Mouse (Mus musculus): ENCODE results near the gene Elp4. TPM values are rescaled to one million over a fixed set of nuclear protein-coding genes. Genes with fewer than 3 reads are reported as not detected.

Gene Elp4
- polyA plus RNA-seq, 1 experiment from 2014 or later = 40.4 TPM

DNA sequence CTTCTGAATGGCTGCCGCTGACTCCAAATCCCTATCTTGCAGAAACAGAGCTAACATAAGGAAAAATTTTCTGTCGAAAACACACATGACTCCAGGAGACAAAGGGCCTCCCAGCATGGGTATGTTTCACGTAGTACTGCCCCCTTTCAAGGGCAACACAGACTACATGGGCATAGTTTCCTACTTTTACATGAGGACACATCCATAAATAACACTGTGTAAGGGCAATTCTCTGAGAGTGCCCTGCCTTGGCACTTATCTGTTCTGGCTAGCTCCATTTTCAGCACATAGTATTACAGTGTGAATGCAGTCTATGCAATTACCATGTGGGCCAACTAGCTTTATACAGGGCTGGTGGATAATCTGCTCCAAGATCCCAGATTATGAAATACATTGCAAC, 89.2 kb downstream of the Elp4 start:
- no peaks in the 10 kb centered on the region for H3K4me1 ChIP-seq (ENCODE audit: control insufficient read depth, insufficient read depth, low read length)
- H3K9me3 ChIP-seq (ENCODE audit: control insufficient read depth, low read depth, low read length) = no peaks in the 10 kb centered on the region
- no peak overlapping the region for H3K4me2 ChIP-seq (replicated peaks; ENCODE audit: low read depth, low read length)
- no peak overlapping the region for H3K9ac ChIP-seq (replicated peaks; ENCODE audit: low read depth, low read length)
- no peak for ATAC-seq (ENCODE audit: insufficient number of reproducible peaks, insufficient read depth, low FRiP score, low read depth)
- H3K36me3 ChIP-seq (ENCODE audit: control insufficient read depth, insufficient read depth, low read length) = no peaks in the 10 kb centered on the region
- 46% methylated on average over 3 of the region's 3 CpGs for WGBS
- no peak overlapping the region for H3K4me3 ChIP-seq (ENCODE audit: low read depth, low read length)
- H3K27me3 ChIP-seq (ENCODE audit: control insufficient read depth, insufficient read depth, low read length) = no peaks in the 10 kb centered on the region
- H3K27ac ChIP-seq (ENCODE audit: low read length) = no peak overlapping the region

DNA sequence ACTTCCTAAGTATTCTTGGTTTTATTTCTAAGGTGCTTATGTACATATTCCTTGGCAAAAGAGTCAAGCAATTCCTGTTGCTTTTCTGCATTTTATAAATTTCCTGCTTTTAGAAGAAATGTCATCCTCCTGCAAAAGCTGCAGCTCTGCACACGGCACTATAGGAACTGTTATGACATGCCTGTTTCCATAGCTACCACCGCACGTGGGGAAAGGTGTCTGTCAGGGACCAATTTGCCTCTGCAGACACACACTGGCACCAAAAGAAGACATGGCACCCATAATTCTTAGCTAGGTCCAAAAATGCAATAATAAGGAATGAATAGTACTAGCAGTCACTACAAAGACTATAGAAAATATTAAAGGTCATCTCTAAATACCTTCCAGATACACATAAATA, 91.3 kb downstream of the Elp4 start:
- Histone ChIP-seq H3K27ac (ENCODE audit: low read length) (no peak overlapping the region), H3K36me3 (ENCODE audit: control insufficient read depth, insufficient read depth, low read length) (no peaks in the 10 kb centered on the region)
- WGBS = 63% methylated on average over 3 of the region's 3 CpGs

DNA sequence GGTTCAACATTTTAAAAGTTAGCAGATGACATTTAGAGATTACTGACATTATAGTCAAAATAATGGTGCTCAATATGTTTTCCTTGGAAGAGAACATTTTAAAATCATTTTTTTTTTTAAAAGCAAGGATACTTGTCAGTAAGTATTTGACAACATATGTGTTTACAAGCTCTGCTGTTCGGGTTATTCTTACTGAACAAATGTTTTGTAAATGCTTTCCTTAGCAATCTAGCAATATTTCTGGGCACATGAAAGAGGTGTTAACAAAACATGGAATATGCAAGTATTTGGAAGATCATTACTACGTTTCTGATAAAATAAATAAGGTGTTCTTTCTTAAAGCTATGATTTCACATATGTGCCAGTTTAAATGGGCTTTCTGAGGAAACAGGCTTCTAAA, 94.1 kb downstream of the Elp4 start:
- no peak overlapping the region for H3K4me3 ChIP-seq (ENCODE audit: low read depth, low read length)
- H3K4me2 ChIP-seq (replicated peaks; ENCODE audit: low read depth, low read length) = no peak overlapping the region
- H3K27me3 ChIP-seq (ENCODE audit: control insufficient read depth, insufficient read depth, low read length) = no peaks in the 10 kb centered on the region
- H3K27ac ChIP-seq (ENCODE audit: low read length) = no peak overlapping the region
- no peak overlapping the region for H3K9ac ChIP-seq (replicated peaks; ENCODE audit: low read depth, low read length)
- WGBS = 71% methylated on average over 2 of the region's 2 CpGs
- H3K36me3 ChIP-seq (ENCODE audit: control insufficient read depth, insufficient read depth, low read length) = no peaks in the 10 kb centered on the region
- no peaks in the 10 kb centered on the region for H3K9me3 ChIP-seq (ENCODE audit: control insufficient read depth, low read depth, low read length)
- H3K4me1 ChIP-seq (ENCODE audit: control insufficient read depth, insufficient read depth, low read length) = no peaks in the 10 kb centered on the region
- ATAC-seq (ENCODE audit: insufficient number of reproducible peaks, insufficient read depth, low FRiP score, low read depth) = no peak

More for the DNA sequence above, 91.3 kb downstream of the Elp4 start:
- no peaks in the 10 kb centered on the region for H3K4me1 ChIP-seq (ENCODE audit: control insufficient read depth, insufficient read depth, low read length)
- H3K27me3 ChIP-seq (ENCODE audit: control insufficient read depth, insufficient read depth, low read length) = no peaks in the 10 kb centered on the region
- H3K9me3 ChIP-seq (ENCODE audit: control insufficient read depth, low read depth, low read length) = no peaks in the 10 kb centered on the region
- no peak overlapping the region for H3K4me2 ChIP-seq (replicated peaks; ENCODE audit: low read depth, low read length)
- H3K9ac ChIP-seq (replicated peaks; ENCODE audit: low read depth, low read length) = no peak overlapping the region
- H3K4me3 ChIP-seq (ENCODE audit: low read depth, low read length) = no peak overlapping the region
- ATAC-seq (ENCODE audit: insufficient number of reproducible peaks, insufficient read depth, low FRiP score, low read depth) = no peak

DNA sequence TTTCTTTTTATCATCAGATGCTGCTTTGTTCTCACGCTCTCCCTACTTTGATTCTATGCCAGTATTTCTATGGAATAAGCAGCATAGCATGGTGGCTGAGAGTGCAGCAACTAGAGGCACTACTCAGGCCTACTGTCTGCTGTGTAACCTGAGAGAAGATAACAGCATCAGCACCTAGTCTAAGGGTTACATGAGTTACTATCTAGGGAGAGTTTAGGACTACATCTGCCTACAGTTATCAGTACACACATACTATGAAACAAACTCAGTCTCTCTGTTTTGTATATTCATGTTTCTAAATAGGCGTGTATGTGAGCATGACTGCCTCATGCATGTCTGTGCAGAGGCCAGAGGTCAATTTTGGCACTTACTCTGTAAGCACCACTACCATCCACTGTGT, 97.8 kb downstream of the Elp4 start:
- Histone ChIP-seq H3K27ac (ENCODE audit: low read length) (no peak overlapping the region), H3K27me3 (ENCODE audit: control insufficient read depth, insufficient read depth, low read length) (no peaks in the 10 kb centered on the region), H3K36me3 (ENCODE audit: control insufficient read depth, insufficient read depth, low read length) (no peaks in the 10 kb centered on the region), H3K9ac (replicated peaks; ENCODE audit: low read depth, low read length) (no peak overlapping the region), H3K4me2 (replicated peaks; ENCODE audit: low read depth, low read length) (no peak overlapping the region), H3K4me1 (ENCODE audit: control insufficient read depth, insufficient read depth, low read length) (no peaks in the 10 kb centered on the region), H3K9me3 (ENCODE audit: control insufficient read depth, low read depth, low read length) (no peaks in the 10 kb centered on the region), H3K4me3 (ENCODE audit: low read depth, low read length) (no peak overlapping the region)
- ATAC-seq (ENCODE audit: insufficient number of reproducible peaks, insufficient read depth, low FRiP score, low read depth) = no peak
- WGBS = 80% methylated on average over 2 of the region's 2 CpGs

DNA sequence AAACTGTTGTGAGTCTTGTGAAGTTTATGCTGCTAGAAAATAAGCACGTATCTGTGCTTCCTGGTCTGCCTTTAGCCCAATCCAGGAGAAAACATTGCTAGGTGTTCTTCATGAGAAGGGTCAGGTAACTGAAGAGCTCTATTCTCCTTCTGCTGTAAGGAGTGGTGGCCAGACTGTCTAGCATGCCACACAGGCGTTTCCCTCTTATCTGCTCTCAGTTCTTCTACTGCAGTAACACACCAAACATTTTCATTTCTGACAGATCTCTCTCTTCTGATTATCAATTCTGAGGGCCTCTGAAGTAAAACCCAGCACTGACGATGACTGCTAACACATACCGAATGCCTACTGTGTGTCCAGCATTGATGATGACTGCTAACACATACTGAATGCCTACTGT, 98.3 kb downstream of the Elp4 start:
- Histone ChIP-seq H3K4me2 (replicated peaks; ENCODE audit: low read depth, low read length) (no peak overlapping the region), H3K4me1 (ENCODE audit: control insufficient read depth, insufficient read depth, low read length) (no peaks in the 10 kb centered on the region), H3K9ac (replicated peaks; ENCODE audit: low read depth, low read length) (no peak overlapping the region), H3K27ac (ENCODE audit: low read length) (no peak overlapping the region), H3K27me3 (ENCODE audit: control insufficient read depth, insufficient read depth, low read length) (no peaks in the 10 kb centered on the region), H3K36me3 (ENCODE audit: control insufficient read depth, insufficient read depth, low read length) (no peaks in the 10 kb centered on the region), H3K9me3 (ENCODE audit: control insufficient read depth, low read depth, low read length) (no peaks in the 10 kb centered on the region), H3K4me3 (ENCODE audit: low read depth, low read length) (no peak overlapping the region)
- 82% methylated on average over 4 of the region's 4 CpGs for WGBS
- no peak for ATAC-seq (ENCODE audit: insufficient number of reproducible peaks, insufficient read depth, low FRiP score, low read depth)

DNA sequence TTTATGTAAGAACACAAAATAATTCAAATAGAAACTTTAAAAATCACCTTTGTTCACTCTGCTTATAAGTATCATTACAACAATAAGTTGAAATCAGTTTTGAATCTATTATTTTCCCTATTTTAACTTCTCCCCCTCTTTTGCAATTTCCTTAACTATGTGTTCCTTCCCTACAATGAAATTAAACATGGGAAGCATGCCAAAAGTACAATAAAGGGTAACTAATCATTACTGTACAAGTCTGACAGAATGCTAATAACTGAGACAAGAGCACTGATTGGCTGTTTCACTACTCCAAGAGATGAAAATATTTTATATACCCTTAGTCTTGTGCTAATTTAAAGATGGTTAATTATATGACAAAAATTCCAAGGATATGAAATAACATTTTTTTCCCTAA, 99.2 kb downstream of the Elp4 start:
- Histone ChIP-seq H3K4me3 (ENCODE audit: low read depth, low read length) (no peak overlapping the region), H3K9ac (replicated peaks; ENCODE audit: low read depth, low read length) (no peak overlapping the region), H3K27me3 (ENCODE audit: control insufficient read depth, insufficient read depth, low read length) (no peaks in the 10 kb centered on the region), H3K36me3 (ENCODE audit: control insufficient read depth, insufficient read depth, low read length) (no peaks in the 10 kb centered on the region), H3K4me1 (ENCODE audit: control insufficient read depth, insufficient read depth, low read length) (no peaks in the 10 kb centered on the region), H3K27ac (ENCODE audit: low read length) (no peak overlapping the region), H3K9me3 (ENCODE audit: control insufficient read depth, low read depth, low read length) (no peaks in the 10 kb centered on the region), H3K4me2 (replicated peaks; ENCODE audit: low read depth, low read length) (no peak overlapping the region)
- ATAC-seq (ENCODE audit: insufficient number of reproducible peaks, insufficient read depth, low FRiP score, low read depth) = no peak

DNA sequence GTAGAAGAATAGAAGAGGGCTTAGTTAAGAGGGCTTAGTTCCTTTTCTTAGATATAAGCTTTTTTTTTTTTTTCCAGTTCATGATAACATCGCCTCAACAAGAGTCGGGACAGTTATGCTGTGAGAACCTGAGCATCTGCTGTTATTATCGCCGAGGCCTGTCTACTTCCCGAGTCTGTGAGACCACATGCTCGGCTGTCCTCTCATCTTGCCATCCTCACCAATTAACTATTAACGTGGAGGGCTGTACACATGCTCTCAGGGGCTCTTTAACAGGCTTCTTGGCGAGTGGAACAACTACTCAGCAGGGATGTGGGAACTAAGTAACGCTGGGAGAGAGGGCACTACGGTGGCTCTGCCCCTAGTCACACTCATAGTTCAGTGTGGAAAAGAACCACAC, 99.9 kb downstream of the Elp4 start:
- no peaks in the 10 kb centered on the region for H3K36me3 ChIP-seq (ENCODE audit: control insufficient read depth, insufficient read depth, low read length)
- H3K9ac ChIP-seq (replicated peaks; ENCODE audit: low read depth, low read length) = no peak overlapping the region
- no peaks in the 10 kb centered on the region for H3K9me3 ChIP-seq (ENCODE audit: control insufficient read depth, low read depth, low read length)
- H3K4me3 ChIP-seq (ENCODE audit: low read depth, low read length) = no peak overlapping the region
- 65% methylated on average over 10 of the region's 10 CpGs for WGBS
- no peaks in the 10 kb centered on the region for H3K27me3 ChIP-seq (ENCODE audit: control insufficient read depth, insufficient read depth, low read length)
- H3K27ac ChIP-seq (ENCODE audit: low read length) = no peak overlapping the region
- no peak overlapping the region for H3K4me2 ChIP-seq (replicated peaks; ENCODE audit: low read depth, low read length)
- no peak for ATAC-seq (ENCODE audit: insufficient number of reproducible peaks, insufficient read depth, low FRiP score, low read depth)
- no peaks in the 10 kb centered on the region for H3K4me1 ChIP-seq (ENCODE audit: control insufficient read depth, insufficient read depth, low read length)

DNA sequence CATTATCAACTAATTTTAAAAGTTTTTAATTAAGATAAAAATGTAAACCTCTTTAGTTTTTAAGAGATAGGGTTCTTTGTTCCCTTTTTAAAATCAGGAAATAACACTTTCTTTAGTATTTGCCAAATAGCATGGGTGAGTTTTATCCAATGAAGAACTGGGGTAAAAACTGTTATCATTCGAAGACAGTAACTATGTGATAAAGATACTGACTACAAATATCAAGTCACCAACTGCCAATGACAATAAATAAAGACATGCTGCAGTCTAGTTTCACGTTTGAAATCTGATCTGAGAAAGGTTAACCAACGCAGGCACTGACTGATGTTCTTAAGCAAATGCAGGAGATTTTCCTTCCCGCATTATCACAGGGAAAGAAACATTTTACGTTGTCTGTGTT, 100.9 kb downstream of the Elp4 start:
- no peaks in the 10 kb centered on the region for H3K4me1 ChIP-seq (ENCODE audit: control insufficient read depth, insufficient read depth, low read length)
- no peak for ATAC-seq (ENCODE audit: insufficient number of reproducible peaks, insufficient read depth, low FRiP score, low read depth)
- no peak overlapping the region for H3K9ac ChIP-seq (replicated peaks; ENCODE audit: low read depth, low read length)
- H3K27ac ChIP-seq (ENCODE audit: low read length) = no peak overlapping the region
- H3K27me3 ChIP-seq (ENCODE audit: control insufficient read depth, insufficient read depth, low read length) = no peaks in the 10 kb centered on the region
- H3K36me3 ChIP-seq (ENCODE audit: control insufficient read depth, insufficient read depth, low read length) = no peaks in the 10 kb centered on the region
- 40% methylated on average over 5 of the region's 5 CpGs for WGBS
- no peaks in the 10 kb centered on the region for H3K9me3 ChIP-seq (ENCODE audit: control insufficient read depth, low read depth, low read length)
- H3K4me2 ChIP-seq (replicated peaks; ENCODE audit: low read depth, low read length) = no peak overlapping the region
- no peak overlapping the region for H3K4me3 ChIP-seq (ENCODE audit: low read depth, low read length)

DNA sequence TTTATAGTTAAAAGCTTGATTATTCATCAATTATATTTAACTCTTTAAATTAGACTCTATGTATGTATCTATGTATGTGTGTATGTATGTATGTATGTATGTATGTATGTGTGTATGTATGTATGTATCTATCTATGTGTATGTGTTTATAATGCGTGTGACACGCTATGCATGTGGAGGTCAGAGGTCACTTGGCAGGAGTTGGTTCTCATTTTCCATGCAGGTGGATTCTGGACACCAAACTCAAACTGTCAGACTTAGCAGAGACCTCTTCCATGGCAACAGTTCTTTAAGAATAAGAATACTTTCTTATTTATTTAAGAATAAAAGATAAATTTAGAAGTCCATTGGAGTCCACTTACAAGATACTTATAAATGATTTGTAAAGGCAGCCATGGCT, 101.5 kb downstream of the Elp4 start:
- H3K36me3 ChIP-seq (ENCODE audit: control insufficient read depth, insufficient read depth, low read length) = no peaks in the 10 kb centered on the region
- 88% methylated on average over 2 of the region's 2 CpGs for WGBS
- H3K27ac ChIP-seq (ENCODE audit: low read length) = no peak overlapping the region
- no peak overlapping the region for H3K4me3 ChIP-seq (ENCODE audit: low read depth, low read length)
- no peaks in the 10 kb centered on the region for H3K9me3 ChIP-seq (ENCODE audit: control insufficient read depth, low read depth, low read length)
- H3K4me1 ChIP-seq (ENCODE audit: control insufficient read depth, insufficient read depth, low read length) = no peaks in the 10 kb centered on the region
- H3K9ac ChIP-seq (replicated peaks; ENCODE audit: low read depth, low read length) = no peak overlapping the region
- H3K4me2 ChIP-seq (replicated peaks; ENCODE audit: low read depth, low read length) = no peak overlapping the region
- ATAC-seq (ENCODE audit: insufficient number of reproducible peaks, insufficient read depth, low FRiP score, low read depth) = no peak
- H3K27me3 ChIP-seq (ENCODE audit: control insufficient read depth, insufficient read depth, low read length) = no peaks in the 10 kb centered on the region
